7 mouse cellular contexts compared by ENCODE assay signal in the genomic region with DNA sequence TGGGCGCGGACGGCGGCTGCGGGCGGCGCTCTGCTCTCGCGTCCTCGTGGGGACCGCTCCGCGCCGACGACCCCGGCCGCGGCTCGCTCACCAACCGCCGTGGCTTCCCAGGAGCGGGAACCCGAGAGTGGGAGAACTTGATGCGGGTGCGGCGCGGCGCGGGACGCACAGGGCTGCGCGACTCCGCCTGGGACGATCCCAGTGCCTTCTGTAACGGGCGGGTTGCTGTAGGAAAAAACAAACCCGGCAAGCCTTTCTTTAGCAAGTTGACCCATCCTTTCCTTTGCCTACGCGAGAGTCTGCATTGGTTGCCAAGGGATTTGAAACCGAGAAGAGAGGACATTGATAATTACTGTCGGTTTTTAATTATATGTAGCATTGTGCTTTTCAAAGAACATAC. TPM values are rescaled to one million over a fixed set of nuclear protein-coding genes. Genes with fewer than 3 reads are reported as not detected.
DNase-seq lines count a peak whose midpoint lies in the region; ATAC-seq and TF ChIP-seq lines count a peak whose summit lies in the region.

No protein-coding gene starts in this region.

- DNase-seq in liver, adult 2 months (ENCODE audit: extremely low read depth, low read depth, low spot score), result no peak
- no peak for DNase-seq in liver
- no peak for DNase-seq in hindbrain, embryonic 10.5 days (ENCODE audit: low spot score)
- DNase-seq in adrenal gland, postnatal 10 days, result no peak
- no peak for DNase-seq in adrenal gland, postnatal 4 days (ENCODE audit: low spot score in 2 of 2)

- WGBS in liver, adult 2 months, result under 1% methylated on average over 41 of the region's 41 CpGs
- WGBS in hindbrain, embryonic 10.5 days, result under 1% methylated on average over 41 of the region's 41 CpGs
- WGBS in midbrain, embryonic 13.5 days, result under 1% methylated on average over 41 of the region's 41 CpGs

- no peak for TF ChIP-seq CTCF in liver, adult 2 months (IDR thresholded peaks at IDR 0.05; ENCODE audit: low read depth, low read length)

- no peaks in the 10 kb centered on the region for H3K79me2 ChIP-seq in liver, adult 2 months (ENCODE audit: control insufficient read depth, insufficient read depth, low read length)

- peak overlapping the region; percentile 67 for H3K4me2 ChIP-seq in midbrain, embryonic 13.5 days (replicated peaks)

- peak; percentile 81 for ATAC-seq in midbrain, embryonic 13.5 days

- peaks cover 3% of the 10 kb centered on the region; the same call in 1 of the 2 replicates for H3K36me3 ChIP-seq in liver, adult 2 months (ENCODE audit: control insufficient read depth, insufficient read depth, low read length)
- peaks cover 36% of the 10 kb centered on the region for H3K36me3 ChIP-seq in hindbrain, embryonic 10.5 days
- H3K36me3 ChIP-seq in midbrain, embryonic 13.5 days, result peaks cover 29% of the 10 kb centered on the region

- no peaks in the 10 kb centered on the region for H3K27me3 ChIP-seq in liver, adult 2 months (ENCODE audit: control insufficient read depth, insufficient read depth, low read length)
- H3K27me3 ChIP-seq in hindbrain, embryonic 10.5 days (ENCODE audit: insufficient read depth, poor library complexity, severe bottlenecking), result no peaks in the 10 kb centered on the region
- H3K27me3 ChIP-seq in midbrain, embryonic 13.5 days, result no peaks in the 10 kb centered on the region

- H3K4me3 ChIP-seq in liver, adult 2 months (ENCODE audit: insufficient read depth, low read depth, low read length), result peak overlapping the region; percentile 90
- peak overlapping the region; percentile 90 for H3K4me3 ChIP-seq in brown adipose tissue, adult 24 weeks (ENCODE audit: insufficient read depth, low read depth, low read length)
- peak overlapping the region; percentile 81 for H3K4me3 ChIP-seq in hindbrain, embryonic 10.5 days
- H3K4me3 ChIP-seq in midbrain, embryonic 13.5 days (replicated peaks), result peak overlapping the region; percentile 86

- H3K9me3 ChIP-seq in hindbrain, embryonic 10.5 days, result no peaks in the 10 kb centered on the region
- H3K9me3 ChIP-seq in midbrain, embryonic 13.5 days, result no peaks in the 10 kb centered on the region

- TF ChIP-seq POLR2A in liver, adult 2 months (IDR thresholded peaks at IDR 0.05; ENCODE audit: extremely low read depth, insufficient read depth, low read length), result no peak

- H3K4me1 ChIP-seq in liver, adult 2 months (ENCODE audit: control insufficient read depth, insufficient read depth, low read length), result no peaks in the 10 kb centered on the region
- peaks cover 5% of the 10 kb centered on the region; the same call in 1 of the 2 replicates for H3K4me1 ChIP-seq in brown adipose tissue, adult 24 weeks (ENCODE audit: control insufficient read depth, insufficient read depth, insufficient read length, low read length)
- peaks cover 13% of the 10 kb centered on the region for H3K4me1 ChIP-seq in hindbrain, embryonic 10.5 days (replicated peaks)
- H3K4me1 ChIP-seq in midbrain, embryonic 13.5 days (replicated peaks), result peaks cover 14% of the 10 kb centered on the region

- peak overlapping the region; percentile 85 for H3K9ac ChIP-seq in liver, adult 2 months (ENCODE audit: low read depth, low read length)
- H3K9ac ChIP-seq in midbrain, embryonic 13.5 days (replicated peaks), result peak overlapping the region; percentile 89

- H3K27ac ChIP-seq in liver, adult 2 months (replicated peaks; ENCODE audit: insufficient read depth, low read depth, low read length), result no peak overlapping the region
- H3K27ac ChIP-seq in brown adipose tissue, adult 24 weeks (replicated peaks; ENCODE audit: low read depth, low read length), result no peak overlapping the region
- peak overlapping the region; percentile 96 for H3K27ac ChIP-seq in hindbrain, embryonic 10.5 days
- H3K27ac ChIP-seq in midbrain, embryonic 13.5 days, result peak overlapping the region; percentile 94

RNA-seq across cellular contexts. Expression of a gene that starts 0.5 kb away (rescaled TPM):
- 11.4 and 13.6 TPM in 2 replicates for total RNA-seq in liver, adult 2 months (2014; rRNA removed)
- polyA plus RNA-seq in liver, adult 2 months (2012; rRNA removed), result 4.5 and 5.4 TPM in 2 replicates
- 3.8 and 6.1 TPM in 2 replicates for polyA plus RNA-seq in brown adipose tissue, adult 24 weeks (2012; ENCODE audit: insufficient read depth, insufficient read length, missing spikeins)
- 23.6 and 33.3 TPM in 2 replicates for polyA plus RNA-seq in hindbrain, embryonic 10.5 days (2016; fragmentation: Nextera tagmentation; extraction: Ambion mirVana)
- 27.3 and 29.9 TPM in 2 replicates for polyA plus RNA-seq in midbrain, embryonic 13.5 days (2015; fragmentation: Nextera tagmentation; extraction: Ambion mirVana)
- 10 to 100 TPM; 11.6 to 14.6 TPM for total RNA-seq in adrenal gland, postnatal 10 days (2021)
- total RNA-seq in adrenal gland, postnatal 4 days (2021), result 10 to 100 TPM; 20.1 to 23.2 TPM

RNA-seq across cellular contexts. Expression of a gene that starts 37.4 kb away (rescaled TPM):
- total RNA-seq in liver, adult 2 months (2014; rRNA removed), result 2.1 and 3.6 TPM in 2 replicates
- 4.1 and 5.9 TPM in 2 replicates for polyA plus RNA-seq in liver, adult 2 months (2012; rRNA removed)
- 6.3 and 11.9 TPM in 2 replicates for polyA plus RNA-seq in brown adipose tissue, adult 24 weeks (2012; ENCODE audit: insufficient read depth, insufficient read length, missing spikeins)
- polyA plus RNA-seq in hindbrain, embryonic 10.5 days (2016; fragmentation: Nextera tagmentation; extraction: Ambion mirVana), result 40.7 and 48.6 TPM in 2 replicates
- 17.4 and 18.5 TPM in 2 replicates for polyA plus RNA-seq in midbrain, embryonic 13.5 days (2015; fragmentation: Nextera tagmentation; extraction: Ambion mirVana)
- total RNA-seq in adrenal gland, postnatal 10 days (2021), result 10 to 100 TPM; 15.7 to 19.8 TPM
- total RNA-seq in adrenal gland, postnatal 4 days (2021), result 10 to 100 TPM; 22.3 to 25.7 TPM

RNA-seq across cellular contexts. Expression of a gene that starts 50.6 kb away (rescaled TPM):
- 5.0 and 5.1 TPM in 2 replicates for total RNA-seq in liver, adult 2 months (2014; rRNA removed)
- polyA plus RNA-seq in liver, adult 2 months (2012; rRNA removed), result 1.2 and 1.5 TPM in 2 replicates
- polyA plus RNA-seq in brown adipose tissue, adult 24 weeks (2012; ENCODE audit: insufficient read depth, insufficient read length, missing spikeins), result 2.6 and 2.7 TPM in 2 replicates
- 44.4 and 54.4 TPM in 2 replicates for polyA plus RNA-seq in hindbrain, embryonic 10.5 days (2016; fragmentation: Nextera tagmentation; extraction: Ambion mirVana)
- 27.7 and 29.9 TPM in 2 replicates for polyA plus RNA-seq in midbrain, embryonic 13.5 days (2015; fragmentation: Nextera tagmentation; extraction: Ambion mirVana)
- 10 to 100 TPM in 1 of 2 experiments, 1 to 10 TPM in 1; 8.6 to 10.9 TPM for total RNA-seq in adrenal gland, postnatal 10 days (2021)
- 10 to 100 TPM; 14.9 to 18.6 TPM for total RNA-seq in adrenal gland, postnatal 4 days (2021)

Comparison
In these comparisons a context has a peak if more than half of its experiments do, and no peak if none do; other contexts are left out.
1. H3K27ac ChIP-seq: peak in hindbrain, embryonic 10.5 days (single experiment) and midbrain, embryonic 13.5 days (single experiment); none in liver, adult 2 months (single experiment) and brown adipose tissue, adult 24 weeks (single experiment).
2. Peak in every context shown above with its lines, with median percentiles within 50 percentile points of each other: H3K4me3 ChIP-seq.